Mouse (Mus musculus) erythroblast, embryonic 14.5 days (primary cell): Measurements from ENCODE around the gene Gm13304.
"Not testable (repeated sequence)": the region's sequence is repeated elsewhere in the genome, so short reads cannot be mapped to it uniquely, and the experiment has no call there.

Experiments
- GATA1 ChIP-seq: IDR thresholded peaks from 2 replicates; pipeline ENCODE4 v1.6.1; 2012; ENCODE audit warnings: low read length, inconsistent platforms, mixed read lengths
- TAL1 ChIP-seq: IDR thresholded peaks from 3 replicates; pipeline ENCODE4 v1.6.1; 2012; ENCODE audit warnings: low read length, inconsistent platforms, mixed read lengths

DNA sequence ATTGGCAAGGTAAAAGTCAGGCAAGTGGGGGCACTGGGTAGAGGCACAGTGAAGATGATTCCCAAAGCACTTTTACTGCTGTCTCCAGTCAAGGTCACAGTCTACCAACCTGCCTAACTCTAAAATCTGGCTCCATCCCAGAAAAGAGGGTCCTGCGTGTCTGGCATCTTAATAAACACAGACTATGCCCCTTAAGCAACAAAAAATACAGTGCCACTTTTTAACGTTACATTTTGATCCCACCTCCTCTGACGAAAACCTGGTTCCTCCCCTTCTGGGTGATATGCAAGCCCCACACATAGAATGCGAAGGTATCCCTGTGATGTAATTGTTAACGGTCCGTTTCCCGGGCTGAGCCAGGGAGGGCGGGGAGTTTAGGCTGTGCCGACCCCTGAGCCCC is 38.5 kb downstream of the Gm13304 start, which contains the start of gene Gm13306:
- not testable (repeated sequence) for TF ChIP-seq GATA1, TAL1
